Mouse (Mus musculus): ENCODE data around the gene Tmem131. TPM values are rescaled to one million over a fixed set of nuclear protein-coding genes. Genes with fewer than 3 reads are reported as not detected.

Gene Tmem131
- polyA plus RNA-seq, 1 experiment from 2014 or later, result 19.9 TPM

DNA sequence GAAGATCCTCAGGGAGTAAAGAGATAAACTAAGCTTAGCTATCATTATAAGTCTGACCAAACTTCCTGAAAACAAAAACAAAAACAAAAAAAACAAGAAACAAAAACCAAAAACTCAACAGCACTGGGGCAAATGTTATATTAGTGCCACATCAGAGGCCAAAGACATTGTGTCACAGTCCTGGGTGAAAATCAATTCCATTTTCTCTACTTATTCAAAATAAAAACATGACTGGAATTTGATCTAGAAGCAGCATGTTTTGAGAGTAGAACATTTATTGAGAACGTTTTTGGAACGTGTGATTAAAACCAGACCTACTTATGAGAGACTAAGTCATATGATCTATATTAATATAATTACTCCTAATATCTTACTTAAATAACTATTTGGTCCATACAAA, 6.5 kb downstream of the Tmem131 start:
- Histone ChIP-seq H3K9me3 (no peaks in the 10 kb centered on the region), H3K27me3 (no peaks in the 10 kb centered on the region), H3K36me3 (no peaks in the 10 kb centered on the region), H3K27ac (no peak overlapping the region), H3K4me3 (no peak overlapping the region), H3K9ac (no peak overlapping the region), H3K4me2 (replicated peaks) (peak overlapping the region; percentile 76), H3K4me1 (peaks cover 27% of the 10 kb centered on the region)
- 46% methylated on average over 2 of the region's 2 CpGs for WGBS
- ATAC-seq (ENCODE audit: insufficient number of reproducible peaks, insufficient read depth, low FRiP score, low TSS enrichment), result no peak

- 78% methylated on average over 7 of the region's 7 CpGs for WGBS
- Histone ChIP-seq H3K9ac (no peak overlapping the region), H3K4me2 (replicated peaks) (0 out of 2 replicates have a peak overlapping the region, but pooled peaks have one; percentile 76), H3K4me1 (peaks cover 27% of the 10 kb centered on the region), H3K36me3 (no peaks in the 10 kb centered on the region), H3K9me3 (no peaks in the 10 kb centered on the region), H3K27me3 (no peaks in the 10 kb centered on the region), H3K27ac (no peak overlapping the region), H3K4me3 (no peak overlapping the region)
- ATAC-seq (ENCODE audit: insufficient number of reproducible peaks, insufficient read depth, low FRiP score, low TSS enrichment), result no peak
These were observed 6.9 kb downstream of the Tmem131 start for GRCm38 (mm10) chr1:36936567-36936966.

DNA sequence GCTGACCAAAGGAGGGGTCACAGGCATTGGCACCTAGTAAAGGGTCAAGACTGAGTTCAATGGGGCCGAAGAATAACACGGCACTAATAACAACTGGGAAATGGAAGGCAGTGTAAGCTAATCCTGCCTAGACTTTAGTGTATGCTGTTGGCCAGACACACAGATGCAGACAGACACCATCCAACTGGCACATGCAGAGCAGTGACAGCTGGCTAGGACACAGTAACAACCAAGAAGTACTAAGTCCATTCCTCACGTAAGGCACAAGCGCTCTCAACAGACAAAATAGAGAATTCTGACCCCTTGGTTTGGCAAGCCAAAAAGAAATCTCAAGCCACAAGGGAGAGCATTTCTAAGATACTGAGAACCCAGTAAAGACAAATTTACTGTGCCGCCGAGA, 8.7 kb downstream of the Tmem131 start:
- no peak overlapping the region for H3K27ac ChIP-seq
- ATAC-seq (ENCODE audit: insufficient number of reproducible peaks, insufficient read depth, low FRiP score, low TSS enrichment), result no peak
- no peaks in the 10 kb centered on the region for H3K27me3 ChIP-seq
- WGBS, result 70% methylated on average over 6 of the region's 6 CpGs
- peaks cover 27% of the 10 kb centered on the region for H3K4me1 ChIP-seq
- H3K9me3 ChIP-seq, result no peaks in the 10 kb centered on the region
- no peak overlapping the region for H3K9ac ChIP-seq
- no peak overlapping the region for H3K4me3 ChIP-seq
- H3K36me3 ChIP-seq, result no peaks in the 10 kb centered on the region
- no peak overlapping the region for H3K4me2 ChIP-seq (replicated peaks)

DNA sequence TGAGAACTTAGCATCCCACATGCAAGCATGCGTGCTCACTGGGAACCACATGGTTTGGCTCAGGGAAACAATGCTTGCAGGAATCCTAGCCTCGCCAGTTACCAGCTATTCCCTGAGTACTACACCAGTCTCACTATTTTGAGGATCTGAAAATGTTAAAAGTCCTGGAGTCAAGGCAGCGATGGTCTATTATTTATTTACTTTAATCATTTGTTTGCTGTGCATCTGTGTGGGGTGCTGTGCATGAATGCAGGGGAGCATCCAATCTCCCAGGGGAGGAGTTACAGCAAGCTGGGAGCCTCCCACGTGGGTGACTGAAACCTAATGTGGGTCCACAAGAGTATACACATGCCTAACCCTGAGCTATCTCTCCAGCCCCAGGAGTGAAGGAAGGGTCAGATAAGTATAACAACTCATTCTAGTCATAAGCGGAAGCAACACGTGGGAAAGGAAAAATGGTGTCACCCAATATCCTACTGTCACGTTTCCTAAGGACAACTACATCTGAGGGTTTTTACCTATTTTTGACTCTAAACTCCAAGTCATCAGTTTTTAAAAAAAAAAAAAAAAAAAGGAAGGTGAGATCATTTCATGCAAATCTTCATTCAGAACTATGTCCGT, 9.4 kb downstream of the Tmem131 start:
- H3K4me1 ChIP-seq, result peaks cover 27% of the 10 kb centered on the region
- H3K9ac ChIP-seq, result no peak overlapping the region
- H3K27ac ChIP-seq, result no peak overlapping the region
- no peak overlapping the region for H3K4me2 ChIP-seq (replicated peaks)
- WGBS, result 81% methylated on average over 8 of the region's 8 CpGs
- no peak overlapping the region for H3K4me3 ChIP-seq
- ATAC-seq (ENCODE audit: insufficient number of reproducible peaks, insufficient read depth, low FRiP score, low TSS enrichment), result no peak
- no peaks in the 10 kb centered on the region for H3K9me3 ChIP-seq
- no peaks in the 10 kb centered on the region for H3K36me3 ChIP-seq
- no peaks in the 10 kb centered on the region for H3K27me3 ChIP-seq

DNA sequence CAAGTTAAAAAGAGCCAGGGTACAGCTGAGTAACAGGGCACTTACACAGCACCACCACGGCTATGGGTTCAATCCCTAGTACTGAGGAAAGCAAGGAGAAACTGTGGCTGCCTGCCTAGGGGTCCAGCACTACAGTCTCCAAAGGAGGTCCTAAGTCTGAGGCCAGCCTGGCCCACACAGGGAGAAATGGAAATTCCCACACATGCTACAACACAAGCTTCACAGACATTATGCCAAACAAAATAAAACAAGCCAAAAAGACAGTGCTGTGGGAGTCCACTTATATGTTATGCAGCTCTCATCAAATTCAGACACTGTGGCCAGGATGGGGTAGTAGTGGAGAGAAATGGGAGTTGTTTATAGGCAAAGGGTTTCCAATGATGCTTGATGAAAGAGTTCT, 11.2 kb downstream of the Tmem131 start:
- H3K9me3 ChIP-seq, result no peaks in the 10 kb centered on the region
- H3K9ac ChIP-seq, result no peak overlapping the region
- H3K27me3 ChIP-seq, result no peaks in the 10 kb centered on the region
- WGBS, result 92% methylated on average over 1 of the region's 1 CpGs
- no peak for ATAC-seq (ENCODE audit: insufficient number of reproducible peaks, insufficient read depth, low FRiP score, low TSS enrichment)
- no peak overlapping the region for H3K4me2 ChIP-seq (replicated peaks)
- H3K27ac ChIP-seq, result no peak overlapping the region
- no peak overlapping the region for H3K4me3 ChIP-seq
- H3K4me1 ChIP-seq, result peaks cover 20% of the 10 kb centered on the region; the same call in 1 of the 2 replicates
- H3K36me3 ChIP-seq, result no peaks in the 10 kb centered on the region

DNA sequence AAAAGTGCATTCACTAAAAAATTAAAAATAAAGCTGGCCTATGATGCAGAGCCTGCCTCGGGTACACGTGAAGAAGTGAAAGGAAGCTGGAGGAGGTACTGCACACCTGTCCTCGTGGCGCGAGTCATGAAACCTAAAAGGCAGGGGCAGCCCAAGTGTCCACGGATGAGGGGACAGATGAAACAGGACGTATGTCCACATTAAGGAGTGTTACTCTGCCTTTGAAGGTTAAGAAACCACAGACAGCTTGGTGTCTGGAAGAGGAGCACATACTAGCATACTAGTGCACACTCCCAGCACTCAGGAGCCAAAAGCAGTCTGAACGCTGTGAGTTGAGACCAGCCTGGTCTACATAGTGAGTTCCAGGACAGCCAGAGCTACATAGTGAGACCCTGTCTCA, 12.6 kb downstream of the Tmem131 start:
- Histone ChIP-seq H3K9ac (no peak overlapping the region), H3K36me3 (no peaks in the 10 kb centered on the region), H3K4me3 (no peak overlapping the region), H3K27me3 (no peaks in the 10 kb centered on the region), H3K4me2 (replicated peaks) (no peak overlapping the region), H3K27ac (no peak overlapping the region), H3K9me3 (no peaks in the 10 kb centered on the region), H3K4me1 (peaks cover 13% of the 10 kb centered on the region; the same call in 1 of the 2 replicates)
- 89% methylated on average over 8 of the region's 8 CpGs for WGBS
- ATAC-seq (ENCODE audit: insufficient number of reproducible peaks, insufficient read depth, low FRiP score, low TSS enrichment), result no peak

DNA sequence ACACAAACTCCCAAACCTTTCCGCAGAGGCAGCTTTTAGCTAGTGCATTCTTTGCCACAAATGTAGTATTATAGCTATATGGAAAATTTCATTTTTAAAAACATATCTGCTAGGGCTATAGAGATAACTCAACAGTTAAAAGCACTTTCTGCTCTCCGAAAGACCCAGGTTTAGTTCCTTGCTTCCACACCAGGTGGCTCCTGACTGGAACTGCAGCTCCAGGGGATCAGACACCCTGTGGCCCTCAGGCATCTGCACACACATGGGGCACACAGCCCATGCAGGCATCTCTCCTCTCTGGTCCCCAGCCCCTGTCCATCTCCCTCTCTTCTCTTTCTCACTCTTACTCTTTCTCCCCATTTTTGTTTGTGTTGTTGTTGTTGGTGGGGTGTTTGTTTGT, 13.5 kb downstream of the Tmem131 start:
- H3K27ac ChIP-seq, result no peak overlapping the region
- WGBS, result 85% methylated on average over 2 of the region's 2 CpGs
- no peak overlapping the region for H3K9ac ChIP-seq
- no peak overlapping the region for H3K4me3 ChIP-seq
- ATAC-seq (ENCODE audit: insufficient number of reproducible peaks, insufficient read depth, low FRiP score, low TSS enrichment), result no peak
- no peaks in the 10 kb centered on the region for H3K36me3 ChIP-seq
- no peaks in the 10 kb centered on the region for H3K9me3 ChIP-seq
- H3K27me3 ChIP-seq, result no peaks in the 10 kb centered on the region
- H3K4me1 ChIP-seq, result peaks cover 12% of the 10 kb centered on the region; the same call in 1 of the 2 replicates
- no peak overlapping the region for H3K4me2 ChIP-seq (replicated peaks)

DNA sequence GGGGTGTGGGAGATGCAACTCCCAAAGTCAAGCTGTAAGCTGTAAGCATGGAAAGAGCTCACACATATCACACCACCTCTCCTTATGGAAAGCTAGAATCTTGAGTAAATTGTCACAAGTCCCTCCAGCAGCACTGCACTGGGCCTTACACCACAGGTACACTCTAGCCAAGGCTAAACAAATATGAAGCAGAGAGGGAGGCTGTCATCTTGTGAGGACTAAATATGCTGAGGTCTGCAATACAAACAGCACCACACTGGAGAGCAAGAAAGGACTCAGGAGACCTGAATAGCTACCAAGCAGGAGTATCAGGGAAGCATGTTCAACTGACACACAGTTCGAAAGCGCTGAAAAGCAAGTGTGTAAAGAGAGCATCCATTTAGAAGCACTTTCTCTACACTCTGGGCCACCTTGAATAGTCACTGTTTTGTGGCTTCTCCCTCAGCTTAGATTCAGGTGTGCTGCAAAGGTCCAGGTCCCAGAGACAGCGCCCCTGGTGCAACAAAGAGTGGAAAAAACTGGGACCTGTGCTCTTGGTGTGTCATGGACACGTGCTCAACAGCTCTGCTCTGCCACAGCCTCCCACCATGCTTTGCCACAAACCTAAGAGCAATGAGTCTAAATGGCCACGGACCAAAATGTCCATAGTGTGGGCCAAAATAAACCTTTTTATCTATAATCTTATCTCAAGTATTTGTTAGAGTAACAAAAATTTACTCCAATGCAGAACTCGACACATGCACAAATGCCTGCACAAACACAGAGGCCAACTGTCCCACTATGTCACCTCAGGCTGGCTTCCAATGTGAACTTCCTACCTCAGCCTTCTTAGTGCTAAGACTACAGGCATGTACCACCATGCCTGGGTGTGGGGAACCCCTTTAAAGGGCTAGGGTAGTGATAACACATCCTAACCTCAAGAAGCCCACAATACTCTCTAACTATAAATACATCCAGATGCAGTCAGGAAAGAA, 14.8 kb downstream of the Tmem131 start:
- H3K36me3 ChIP-seq, result no peaks in the 10 kb centered on the region
- WGBS, result 90% methylated on average over 6 of the region's 6 CpGs
- ATAC-seq (ENCODE audit: insufficient number of reproducible peaks, insufficient read depth, low FRiP score, low TSS enrichment), result no peak
- no peak overlapping the region for H3K9ac ChIP-seq
- no peaks in the 10 kb centered on the region for H3K9me3 ChIP-seq
- H3K4me2 ChIP-seq (replicated peaks), result no peak overlapping the region
- no peaks in the 10 kb centered on the region for H3K27me3 ChIP-seq
- no peak overlapping the region for H3K4me3 ChIP-seq
- no peaks in the 10 kb centered on the region for H3K4me1 ChIP-seq
- no peak overlapping the region for H3K27ac ChIP-seq

GRCm38 (mm10) chr1:36927569-36927968, 15.9 kb downstream of the Tmem131 start:
- 77% methylated on average over 2 of the region's 2 CpGs for WGBS
- Histone ChIP-seq H3K27me3 (no peaks in the 10 kb centered on the region), H3K4me2 (replicated peaks) (no peak overlapping the region), H3K4me3 (no peak overlapping the region), H3K4me1 (no peaks in the 10 kb centered on the region), H3K27ac (no peak overlapping the region), H3K9me3 (no peaks in the 10 kb centered on the region), H3K36me3 (no peaks in the 10 kb centered on the region; the same call in 1 of the 2 replicates), H3K9ac (no peak overlapping the region)
- no peak for ATAC-seq (ENCODE audit: insufficient number of reproducible peaks, insufficient read depth, low FRiP score, low TSS enrichment)

DNA sequence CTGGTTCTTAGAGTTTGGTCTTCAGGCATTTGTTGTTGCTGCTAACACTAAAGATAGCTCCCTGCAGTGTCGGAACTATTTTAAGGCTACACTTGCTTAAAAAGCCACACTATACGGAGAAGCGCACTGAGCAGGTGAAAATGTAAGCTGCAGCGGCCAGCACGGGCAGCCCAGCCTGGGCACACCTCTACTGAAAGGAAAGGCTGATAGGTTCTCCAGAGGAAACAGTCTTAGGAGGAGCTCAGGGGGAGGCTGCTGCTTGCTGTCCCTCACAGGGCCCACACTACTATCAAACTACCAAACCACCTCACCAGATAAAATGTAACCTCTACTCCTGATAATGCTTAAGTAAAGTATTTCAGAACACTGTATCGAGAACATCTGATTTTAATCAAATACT, 16.7 kb downstream of the Tmem131 start:
- no peak for ATAC-seq (ENCODE audit: insufficient number of reproducible peaks, insufficient read depth, low FRiP score, low TSS enrichment)
- H3K9ac ChIP-seq, result no peak overlapping the region
- H3K4me3 ChIP-seq, result no peak overlapping the region
- H3K4me2 ChIP-seq (replicated peaks), result no peak overlapping the region
- no peaks in the 10 kb centered on the region; the same call in 1 of the 2 replicates for H3K36me3 ChIP-seq
- H3K27ac ChIP-seq, result no peak overlapping the region
- H3K4me1 ChIP-seq, result peaks cover 3% of the 10 kb centered on the region; the same call in 1 of the 2 replicates
- no peaks in the 10 kb centered on the region for H3K27me3 ChIP-seq
- H3K9me3 ChIP-seq, result no peaks in the 10 kb centered on the region
- 93% methylated on average over 6 of the region's 6 CpGs for WGBS

- Histone ChIP-seq H3K36me3 (no peaks in the 10 kb centered on the region; the same call in 1 of the 2 replicates), H3K27me3 (no peaks in the 10 kb centered on the region), H3K9ac (no peak overlapping the region), H3K9me3 (no peaks in the 10 kb centered on the region), H3K4me3 (no peak overlapping the region), H3K27ac (no peak overlapping the region), H3K4me2 (replicated peaks) (no peak overlapping the region), H3K4me1 (peaks cover 5% of the 10 kb centered on the region; the same call in 1 of the 2 replicates)
- no peak for ATAC-seq (ENCODE audit: insufficient number of reproducible peaks, insufficient read depth, low FRiP score, low TSS enrichment)
- WGBS, result 89% methylated on average over 4 of the region's 4 CpGs
These were observed 17.2 kb downstream of the Tmem131 start for GRCm38 (mm10) chr1:36926246-36926645.

DNA sequence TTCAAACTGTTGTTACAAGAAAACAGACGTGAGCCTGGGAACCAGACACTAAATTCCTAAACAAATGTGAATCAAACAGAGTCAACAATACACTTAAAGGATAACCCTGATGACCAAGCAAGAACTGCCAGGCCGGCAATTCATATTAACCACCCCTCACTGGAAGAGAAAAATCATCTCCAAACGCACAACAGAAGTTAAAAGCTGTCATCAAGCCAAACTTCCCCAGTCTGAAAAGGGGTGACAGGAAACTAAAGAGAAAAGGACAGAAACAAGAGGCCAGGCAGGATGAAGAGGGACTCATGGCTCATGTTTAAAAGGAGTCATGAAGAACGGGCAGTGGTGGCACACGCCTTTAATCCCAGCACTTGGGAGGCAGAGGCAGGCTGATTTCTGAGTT, 17.7 kb downstream of the Tmem131 start:
- Histone ChIP-seq H3K9ac (no peak overlapping the region), H3K36me3 (no peaks in the 10 kb centered on the region; the same call in 1 of the 2 replicates), H3K4me3 (no peak overlapping the region), H3K4me1 (peaks cover 7% of the 10 kb centered on the region), H3K4me2 (replicated peaks) (no peak overlapping the region), H3K27ac (no peak overlapping the region), H3K9me3 (no peaks in the 10 kb centered on the region), H3K27me3 (no peaks in the 10 kb centered on the region)
- WGBS, result 69% methylated on average over 5 of the region's 5 CpGs
- no peak for ATAC-seq (ENCODE audit: insufficient number of reproducible peaks, insufficient read depth, low FRiP score, low TSS enrichment)

Measured in embryonic facial prominence, embryonic 12.5 days (tissue).